Mouse (Mus musculus): ENCODE results near the gene St3gal2.
A peak's percentile ranks its signal among the peaks of the same experiment; 100 is the strongest.
"Not testable (repeated sequence)": the region's sequence is repeated elsewhere in the genome, so short reads cannot be mapped to it uniquely, and the experiment has no call there.

St3gal2 gene

GRCm38 (mm10) chr8:110911576-110912570, 7.8 kb upstream of the St3gal2 start:
- DNase-seq (ENCODE audit: low read depth), result peak; percentile 21

GRCm38 (mm10) chr8:110917415-110917814, 2.3 kb upstream of the St3gal2 start:
- DNase-seq (ENCODE audit: low read depth), result no peak

GRCm38 (mm10) chr8:110918027-110918426, 1.7 kb upstream of the St3gal2 start:
- DNase-seq (ENCODE audit: low read depth), result no peak

GRCm38 (mm10) chr8:110918460-110918859, 1.3 kb upstream of the St3gal2 start:
- no peak for DNase-seq (ENCODE audit: low read depth)

GRCm38 (mm10) chr8:110920032-110920772, 480 bp downstream of the St3gal2 start:
- DNase-seq (ENCODE audit: low read depth), result no peak

- DNase-seq (ENCODE audit: low read depth), result peak; percentile 21
These were observed 1.1 kb downstream of the St3gal2 start for GRCm38 (mm10) chr8:110920773-110921277.

- no peak for DNase-seq (ENCODE audit: low read depth)
These were observed 1.9 kb downstream of the St3gal2 start for GRCm38 (mm10) chr8:110921492-110922230.

GRCm38 (mm10) chr8:110925691-110926140, 6.0 kb downstream of the St3gal2 start:
- no peak for DNase-seq (ENCODE audit: low read depth)

GRCm38 (mm10) chr8:110926690-110927089, 7.0 kb downstream of the St3gal2 start:
- DNase-seq (ENCODE audit: low read depth), result no peak

GRCm38 (mm10) chr8:110928435-110928834, 8.7 kb downstream of the St3gal2 start:
- no peak for DNase-seq (ENCODE audit: low read depth)

- peak; percentile 41 for DNase-seq (ENCODE audit: low read depth)
These were observed 9.3 kb downstream of the St3gal2 start for GRCm38 (mm10) chr8:110929066-110929465.

- not testable (repeated sequence) for DNase-seq (ENCODE audit: low read depth)
These were observed 9.9 kb downstream of the St3gal2 start for GRCm38 (mm10) chr8:110929672-110930071.

- no peak for DNase-seq (ENCODE audit: low read depth)
These were observed 11.6 kb downstream of the St3gal2 start for GRCm38 (mm10) chr8:110931176-110931939.

- no peak for DNase-seq (ENCODE audit: low read depth)
These were observed 12.7 kb downstream of the St3gal2 start for GRCm38 (mm10) chr8:110932444-110932843.

GRCm38 (mm10) chr8:110933272-110933671, 13.6 kb downstream of the St3gal2 start:
- no peak for DNase-seq (ENCODE audit: low read depth)

GRCm38 (mm10) chr8:110936217-110936616, 16.5 kb downstream of the St3gal2 start:
- no peak for DNase-seq (ENCODE audit: low read depth)

- peak; percentile 83 for DNase-seq (ENCODE audit: low read depth)
These were observed 19.3 kb downstream of the St3gal2 start for GRCm38 (mm10) chr8:110938882-110939589.

- no peak for DNase-seq (ENCODE audit: low read depth)
These were observed 21.1 kb downstream of the St3gal2 start for GRCm38 (mm10) chr8:110940682-110941452.

GRCm38 (mm10) chr8:110941453-110941948, 21.8 kb downstream of the St3gal2 start:
- no peak for DNase-seq (ENCODE audit: low read depth)
